Mouse (Mus musculus) layer of hippocampus, adult 2 months (tissue): ENCODE results near the gene Gm11627. TPM values are rescaled to one million over a fixed set of nuclear protein-coding genes. Genes with fewer than 3 reads are reported as not detected.
A peak's percentile ranks its signal among the peaks of the same experiment; 100 is the strongest.

Experiments
- DNase-seq, 2 experiments: peaks; one replicate each; pipeline ENCODE4 v3.0.0; 2022; ENCODE audit warnings: low spot score in 2 of 2
- H3K27ac ChIP-seq: fragments of 200-600 bp; 2 replicates; pipeline ENCODE4 v1.8.1; 2022
- H3K4me3 ChIP-seq: fragments of 200-600 bp; 2 replicates; pipeline ENCODE4 v1.8.1; 2022; ENCODE audit warnings: mild to moderate bottlenecking
- CTCF ChIP-seq: fragments of 200-600 bp; conservative IDR thresholded peaks from 2 replicates; pipeline ENCODE4 v1.8.1; 2022; ENCODE audit warnings: antibody characterized with exemption, mild to moderate bottlenecking, moderate library complexity
- total RNA-seq, 2 experiments: library from RNA; stranded (reverse); gene quantifications; 2 replicates each; pipeline ENCODE4 v1.2.3; 2021

Gene Gm11627
- total RNA-seq, 2 experiments from 2014 or later, result 3.9 to 4.2 TPM

- DNase-seq, result no peak
- Histone ChIP-seq H3K4me3 (no peak overlapping the region), H3K27ac (no peak overlapping the region)
- peak; percentile 35 for TF ChIP-seq CTCF
These were observed 7.3 kb upstream of the Gm11627 start for GRCm38 (mm10) chr11:102586445-102587130.

- Histone ChIP-seq H3K27ac (no peak overlapping the region), H3K4me3 (no peak overlapping the region)
- no peak for TF ChIP-seq CTCF
- no peak for DNase-seq
These were observed 3.5 kb upstream of the Gm11627 start for GRCm38 (mm10) chr11:102582736-102583135.

GRCm38 (mm10) chr11:102582016-102582610, 2.9 kb upstream of the Gm11627 start:
- Histone ChIP-seq H3K4me3 (no peak overlapping the region), H3K27ac (peak overlapping the region; percentile 73; the same call in 1 of the 2 replicates)
- no peak for DNase-seq
- TF ChIP-seq CTCF, result no peak

DNA sequence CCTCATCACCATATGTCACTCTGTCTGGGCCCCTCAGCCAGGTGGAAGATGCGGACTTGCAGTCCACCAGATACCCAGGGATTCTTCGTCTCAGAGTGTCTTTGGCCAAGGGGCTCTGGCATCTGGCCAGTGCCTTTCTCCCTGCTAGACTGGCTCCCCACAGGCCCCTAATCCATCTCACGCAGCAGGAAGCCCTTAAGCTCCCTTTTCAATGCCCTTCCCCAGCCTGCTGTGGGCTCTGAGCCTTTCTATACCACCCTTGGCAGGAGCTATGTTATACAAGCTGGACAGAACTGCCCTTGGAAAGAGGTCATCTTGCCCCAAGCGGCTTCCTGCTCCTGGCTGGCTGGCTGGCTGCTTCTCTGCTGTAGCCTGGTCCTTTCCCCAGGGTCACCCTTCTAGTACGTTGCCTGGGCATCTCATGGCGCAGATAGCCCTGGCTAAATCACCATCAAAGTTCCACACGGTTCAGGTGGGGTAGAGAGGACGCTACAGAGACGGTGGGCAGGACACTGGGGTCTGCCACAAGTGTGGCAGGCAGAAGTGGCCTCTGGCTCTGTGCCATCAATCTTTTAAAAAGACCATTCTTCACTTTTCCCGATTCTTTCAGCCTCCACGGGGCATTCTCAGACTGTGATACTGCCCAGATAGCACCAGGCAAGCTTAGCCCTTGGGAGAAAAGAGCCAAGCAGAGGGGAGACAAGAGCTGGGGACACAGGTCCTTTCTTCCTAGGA, 2.2 kb upstream of the Gm11627 start:
- no peak overlapping the region for H3K4me3 ChIP-seq
- no peak for DNase-seq
- H3K27ac ChIP-seq, result peak overlapping the region; percentile 73; the same call in 1 of the 2 replicates
- no peak for TF ChIP-seq CTCF

- Histone ChIP-seq H3K4me3 (no peak overlapping the region), H3K27ac (peak overlapping the region; percentile 73; the same call in 1 of the 2 replicates)
- no peak for TF ChIP-seq CTCF
- no peak for DNase-seq
These were observed 721 bp upstream of the Gm11627 start for GRCm38 (mm10) chr11:102580034-102580330.

GRCm38 (mm10) chr11:102578341-102579118, 731 bp downstream of the Gm11627 start:
- TF ChIP-seq CTCF, result peak; percentile 91
- peak overlapping the region; percentile 77 for H3K27ac ChIP-seq
- H3K4me3 ChIP-seq, result peak overlapping the region; percentile 40
- peak; percentile 49 to 81 for DNase-seq

DNA sequence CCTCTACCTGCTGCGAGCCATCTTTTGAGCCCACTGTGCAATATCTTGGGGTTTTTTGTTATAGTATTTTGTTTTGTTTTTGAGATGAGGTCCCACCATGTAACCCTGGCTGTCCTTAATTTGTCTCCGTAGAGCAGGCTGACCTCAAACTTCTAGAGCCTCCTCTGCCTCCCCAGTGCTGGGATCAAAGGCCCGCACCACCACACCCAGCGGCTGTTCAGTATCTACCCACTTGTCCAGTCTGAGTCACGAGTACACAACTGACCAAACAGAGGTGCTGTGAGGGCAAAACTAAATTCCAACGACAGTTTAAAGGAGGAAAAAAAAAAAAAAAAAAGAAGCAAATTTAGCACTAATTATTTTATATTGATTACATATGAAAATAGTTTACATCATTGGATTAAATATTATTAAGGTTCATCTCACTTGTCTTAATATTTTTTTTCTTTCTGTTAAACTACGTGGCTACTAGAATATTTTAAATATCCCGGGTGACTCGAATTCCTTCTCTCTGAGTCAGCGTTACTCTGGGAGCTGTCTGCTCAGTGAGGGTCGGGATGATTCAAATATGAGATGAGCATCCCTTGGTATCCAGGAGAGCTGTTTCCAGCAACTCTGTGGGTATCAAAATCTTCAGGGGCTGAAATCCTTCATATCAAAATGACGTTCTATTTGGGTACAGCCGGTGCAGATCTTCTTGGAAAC, 3.1 kb downstream of the Gm11627 start:
- no peak for TF ChIP-seq CTCF
- Histone ChIP-seq H3K4me3 (no peak overlapping the region), H3K27ac (no peak overlapping the region)
- DNase-seq, result no peak

DNA sequence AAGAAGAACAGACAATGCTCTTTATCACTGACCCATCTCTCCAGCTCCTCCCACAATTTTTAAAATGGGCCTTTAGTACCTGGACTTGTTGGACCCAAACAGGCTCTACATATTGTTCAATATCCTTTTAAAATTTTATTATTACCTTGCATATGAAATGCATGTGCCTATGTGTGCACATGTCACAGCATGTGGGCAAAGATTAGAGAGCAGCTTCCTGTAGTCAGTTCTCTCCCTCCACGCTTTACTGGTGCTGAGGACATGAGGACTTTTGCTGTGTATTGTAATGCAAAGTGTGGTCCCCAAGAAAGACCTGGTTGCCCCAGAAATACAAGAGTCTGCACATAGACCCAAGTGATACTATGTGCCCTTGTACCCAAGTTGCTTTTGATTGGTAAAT, 4.2 kb downstream of the Gm11627 start:
- TF ChIP-seq CTCF, result no peak
- H3K27ac ChIP-seq, result no peak overlapping the region
- no peak for DNase-seq
- H3K4me3 ChIP-seq, result no peak overlapping the region

DNA sequence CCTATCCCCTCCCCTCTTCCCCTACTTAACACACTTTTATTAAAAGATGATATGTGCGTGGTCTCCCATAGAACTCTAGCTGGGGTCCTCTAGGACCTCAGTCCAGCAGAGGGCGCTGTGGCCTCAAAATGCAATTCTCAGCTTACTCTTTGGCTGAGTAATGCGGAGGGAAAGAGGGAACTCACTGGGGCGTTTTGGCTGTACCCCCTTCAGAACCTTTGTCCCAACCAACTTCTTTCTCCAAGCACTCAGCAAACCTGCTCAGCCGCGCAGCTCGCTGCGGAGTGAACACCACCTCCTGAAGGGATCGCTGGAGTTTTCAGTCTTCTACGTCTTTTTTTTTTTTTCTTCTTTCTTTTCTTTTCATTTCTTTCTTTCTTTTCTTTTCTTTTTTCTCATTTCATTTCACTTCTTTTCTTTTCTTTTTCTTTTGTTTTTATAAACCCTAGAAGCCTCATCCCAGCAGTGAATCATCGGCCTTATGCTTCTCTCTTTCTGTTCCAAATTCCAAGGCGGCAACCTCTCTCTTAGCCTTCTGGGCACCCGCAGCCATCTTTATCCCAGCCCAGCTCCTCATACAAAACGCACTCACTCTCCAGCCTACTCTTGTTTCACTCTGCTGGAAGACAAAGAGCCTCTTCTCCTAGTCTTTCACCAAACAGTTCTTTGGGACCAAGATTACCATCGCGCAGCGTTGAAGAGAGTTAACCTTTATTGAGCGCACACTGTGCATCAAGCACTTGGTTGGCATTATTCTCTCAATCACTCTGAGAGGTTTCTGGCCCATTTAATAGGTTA, 6.2 kb downstream of the Gm11627 start:
- peak; percentile 74 to 89 for DNase-seq
- H3K27ac ChIP-seq, result peak overlapping the region; percentile 43; the same call in 1 of the 2 replicates
- peak overlapping the region; percentile 54 for H3K4me3 ChIP-seq
- TF ChIP-seq CTCF, result peak; percentile 84

DNA sequence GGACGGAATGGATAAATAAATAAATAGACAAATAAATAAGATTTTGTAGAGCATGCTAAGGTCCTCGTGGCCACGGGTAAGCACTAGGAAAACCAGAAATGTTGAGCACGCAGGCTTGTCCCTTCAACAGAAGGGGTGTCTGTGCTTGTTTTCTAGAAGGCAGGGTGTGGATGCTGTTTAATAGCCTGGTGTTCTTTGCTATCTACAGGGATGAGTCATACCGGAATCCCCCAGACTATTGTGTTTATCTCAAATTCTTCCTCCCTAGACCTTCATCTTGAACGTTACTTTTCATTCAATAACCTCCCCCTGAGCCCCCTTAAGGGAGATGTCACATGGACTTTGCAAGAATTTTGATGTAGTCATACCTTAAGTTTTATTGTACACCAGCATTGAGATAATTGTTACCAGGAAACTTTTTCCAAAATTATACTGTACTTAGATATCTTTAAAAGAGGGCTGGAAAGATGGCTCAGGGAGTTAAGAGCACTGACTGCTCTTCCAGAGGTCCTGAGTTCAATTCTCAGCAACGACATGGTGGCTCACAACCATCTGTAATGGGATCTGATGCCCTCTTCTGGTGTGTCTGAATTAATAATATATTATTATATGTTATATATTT, 10.4 kb downstream of the Gm11627 start:
- no peak for DNase-seq
- H3K27ac ChIP-seq, result no peak overlapping the region
- no peak overlapping the region for H3K4me3 ChIP-seq
- no peak for TF ChIP-seq CTCF

DNA sequence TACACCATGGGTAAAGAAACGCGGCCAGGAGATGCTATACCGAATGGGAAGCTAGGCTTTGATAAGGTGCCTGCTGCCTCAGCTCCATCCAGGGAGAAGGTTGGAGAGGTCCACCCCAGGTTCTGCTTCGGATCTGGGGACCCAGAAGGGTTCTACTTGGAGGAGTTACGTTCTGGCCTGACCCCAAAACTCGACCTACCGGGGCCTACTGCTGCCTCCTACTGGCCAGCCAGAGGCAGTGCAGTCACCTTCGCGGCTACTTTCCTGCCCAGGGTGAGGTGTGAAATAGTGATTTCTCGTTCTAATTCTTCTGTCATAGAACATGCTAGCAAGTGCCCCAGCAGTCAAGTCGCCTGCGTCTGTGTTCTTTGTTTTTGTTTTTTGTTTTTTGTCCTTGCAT, 11.1 kb downstream of the Gm11627 start:
- DNase-seq, result no peak
- Histone ChIP-seq H3K4me3 (no peak overlapping the region), H3K27ac (no peak overlapping the region)
- peak; percentile 67 for TF ChIP-seq CTCF
